Mouse (Mus musculus): Measurements from ENCODE around the gene Wdhd1.

Wdhd1 gene

GRCm38 (mm10) chr14:47222631-47223450 is 53.8 kb downstream of the Wdhd1 start:
- peak; percentile 81 to 86 for DNase-seq (ENCODE audit: low spot score in 2 of 2)

GRCm38 (mm10) chr14:47221567-47221966 is 55.1 kb downstream of the Wdhd1 start:
- DNase-seq (ENCODE audit: low spot score in 2 of 2) = no peak

GRCm38 (mm10) chr14:47220231-47221025 is 56.2 kb downstream of the Wdhd1 start:
- DNase-seq (ENCODE audit: low spot score in 2 of 2) = peak; percentile 24 to 26

GRCm38 (mm10) chr14:47218766-47219606 is 57.7 kb downstream of the Wdhd1 start:
- DNase-seq (ENCODE audit: low spot score in 2 of 2) = no peak

- DNase-seq (ENCODE audit: low spot score in 2 of 2) = no peak
These were observed 60.1 kb downstream of the Wdhd1 start for GRCm38 (mm10) chr14:47216541-47216940.

- DNase-seq (ENCODE audit: low spot score in 2 of 2) = no peak
These were observed 62.3 kb downstream of the Wdhd1 start for GRCm38 (mm10) chr14:47214367-47214766.

- DNase-seq (ENCODE audit: low spot score in 2 of 2) = no peak
These were observed 63.4 kb downstream of the Wdhd1 start for GRCm38 (mm10) chr14:47213305-47213704.

GRCm38 (mm10) chr14:47209669-47210164 is 66.9 kb downstream of the Wdhd1 start:
- DNase-seq (ENCODE audit: low spot score in 2 of 2) = no peak

GRCm38 (mm10) chr14:47208564-47209493 is 67.8 kb downstream of the Wdhd1 start:
- no peak for DNase-seq (ENCODE audit: low spot score in 2 of 2)

GRCm38 (mm10) chr14:47206601-47207000 is 70.1 kb downstream of the Wdhd1 start:
- DNase-seq (ENCODE audit: low spot score in 2 of 2) = no peak

- DNase-seq (ENCODE audit: low spot score in 2 of 2) = no peak
These were observed 71.2 kb downstream of the Wdhd1 start for GRCm38 (mm10) chr14:47205270-47205972.

GRCm38 (mm10) chr14:47197340-47197739 is 79.3 kb downstream of the Wdhd1 start:
- no peak for DNase-seq (ENCODE audit: low spot score in 2 of 2)

GRCm38 (mm10) chr14:47196711-47197110 is 79.9 kb downstream of the Wdhd1 start:
- DNase-seq (ENCODE audit: low spot score in 2 of 2) = no peak

GRCm38 (mm10) chr14:47194096-47194495 is 82.6 kb downstream of the Wdhd1 start:
- DNase-seq (ENCODE audit: low spot score in 2 of 2) = peak; percentile 28 to 63

- DNase-seq (ENCODE audit: low spot score in 2 of 2) = no peak
These were observed 83.2 kb downstream of the Wdhd1 start for GRCm38 (mm10) chr14:47193506-47193905.

- DNase-seq (ENCODE audit: low spot score in 2 of 2) = no peak
These were observed 84.8 kb downstream of the Wdhd1 start for GRCm38 (mm10) chr14:47191861-47192260.

Measured in thymus, postnatal 10 days (tissue).